Mouse (Mus musculus) MEL (cell line): ENCODE measurements around the gene Gipc2. TPM values are rescaled to one million over a fixed set of nuclear protein-coding genes. Genes with fewer than 3 reads are reported as not detected.

Experiments used
- DNase-seq: peaks from one replicate; pipeline ENCODE4 v3.0.0; 2011; ENCODE audit warnings: low read depth, low spot score
- H3K27ac ChIP-seq: 2 replicates; pipeline ENCODE4 v1.5.1; 2012; ENCODE audit warnings: low read depth, mild to moderate bottlenecking, control low read depth, low read length, moderate library complexity; ENCODE audit not compliant: control insufficient read depth
- H3K27me3 ChIP-seq, 2 experiments: fragments of 150-350 bp in 1 of 2; sonication (generic) in 1 of 2; 2 replicates each; pipeline ENCODE4 v1.6.1; 2012; ENCODE audit warnings: low read length in 2 of 2, mild to moderate bottlenecking in 2 of 2, improper control_type of control experiment in 1 of 2, moderate library complexity in 1 of 2; ENCODE audit not compliant: insufficient read depth in 2 of 2, control insufficient read depth in 1 of 2
- H3K36me3 ChIP-seq, 2 experiments: 2 replicates each; pipeline ENCODE4 v1.6.1; 2012 to 2014; ENCODE audit warnings: low read length in 2 of 2, improper control_type of control experiment in 1 of 2, inconsistent platforms in 1 of 2, mild to moderate bottlenecking in 1 of 2; ENCODE audit not compliant: insufficient read depth in 2 of 2, control insufficient read depth in 1 of 2
- H3K4me1 ChIP-seq, 2 experiments: fragments of 150-350 bp in 1 of 2; sonication (generic) in 1 of 2; 2 replicates each; pipeline ENCODE4 v1.6.1; 2012; ENCODE audit warnings: low read length in 2 of 2, improper control_type of control experiment in 1 of 2, mild to moderate bottlenecking in 1 of 2; ENCODE audit not compliant: insufficient read depth in 2 of 2, control insufficient read depth in 1 of 2
- H3K4me3 ChIP-seq, 2 experiments: fragments of 150-350 bp in 1 of 2; sonication (generic) in 1 of 2; 2 replicates each; pipeline ENCODE4 v1.5.1; 2012; ENCODE audit warnings: low read depth in 2 of 2, low read length in 2 of 2, mild to moderate bottlenecking in 2 of 2, moderate library complexity in 2 of 2, control low read depth in 1 of 2, improper control_type of control experiment in 1 of 2; ENCODE audit not compliant: control insufficient read depth in 1 of 2, insufficient read depth in 1 of 2
- H3K79me2 ChIP-seq: 2 replicates; pipeline ENCODE4 v1.6.1; 2012; ENCODE audit warnings: mild to moderate bottlenecking, low read length, moderate library complexity; ENCODE audit not compliant: control insufficient read depth, poor library complexity, insufficient read depth
- H3K9ac ChIP-seq: 2 replicates; pipeline ENCODE4 v1.6.1; 2012; ENCODE audit warnings: low read depth, mild to moderate bottlenecking, control low read depth, low read length, moderate library complexity; ENCODE audit not compliant: control insufficient read depth, poor library complexity, severe bottlenecking
- H3K9me3 ChIP-seq: fragments of 150-350 bp; sonication (generic); replicated peaks from 2 replicates; pipeline ENCODE4 v1.6.1; 2012; ENCODE audit warnings: mild to moderate bottlenecking, low read length, improper control_type of control experiment, moderate library complexity; ENCODE audit not compliant: insufficient read depth
- BHLHE40 ChIP-seq: IDR thresholded peaks from 2 replicates; pipeline ENCODE4 v1.6.1; 2012; ENCODE audit warnings: low read depth, mild to moderate bottlenecking, inconsistent platforms, low read length, improper control_type of control experiment, borderline replicate concordance
- CTCF ChIP-seq, 3 experiments: IDR thresholded peaks in 2 of 3; conservative IDR thresholded peaks in 1 of 3; 2 replicates each; pipeline ENCODE4 v1.5.1; 2011 to 2012; ENCODE audit warnings: low read length in 3 of 3, low read depth in 2 of 3, mild to moderate bottlenecking in 2 of 3, improper control_type of control experiment in 1 of 3, inconsistent platforms in 1 of 3, mixed read lengths in 1 of 3, moderate library complexity in 1 of 3; ENCODE audit not compliant: control insufficient read depth in 1 of 3, insufficient read depth in 1 of 3, poor library complexity in 1 of 3, severe bottlenecking in 1 of 3
- EP300 ChIP-seq, 2 experiments: IDR thresholded peaks; 2 replicates each; pipeline ENCODE4 v1.6.1; 2011; ENCODE audit warnings: improper control_type of control experiment in 2 of 2, low read length in 2 of 2, low read depth in 1 of 2, mild to moderate bottlenecking in 1 of 2
- GATA1 ChIP-seq: IDR thresholded peaks from 2 replicates; pipeline ENCODE4 v1.6.1; 2011; ENCODE audit warnings: low read depth, low read length, improper control_type of control experiment
- HCFC1 ChIP-seq: IDR thresholded peaks from 2 replicates; pipeline ENCODE4 v1.6.1; 2012; ENCODE audit warnings: low read depth, mild to moderate bottlenecking, inconsistent platforms, low read length, improper control_type of control experiment, moderate library complexity
- MAFK ChIP-seq: IDR thresholded peaks from 2 replicates; pipeline ENCODE4 v1.6.1; 2011; ENCODE audit warnings: low read depth, mild to moderate bottlenecking, low read length, improper control_type of control experiment, borderline replicate concordance
- MEF2A ChIP-seq: IDR thresholded peaks from 2 replicates; pipeline ENCODE4 v1.6.1; 2014; ENCODE audit warnings: low read depth, mild to moderate bottlenecking, inconsistent platforms, low read length, improper control_type of control experiment; ENCODE audit not compliant: poor library complexity, insufficient replicate concordance, severe bottlenecking; ENCODE audit errors: extremely low read depth
- MYB ChIP-seq: IDR thresholded peaks from 2 replicates; pipeline ENCODE4 v1.6.1; 2011; ENCODE audit warnings: mild to moderate bottlenecking, low read depth, low read length, improper control_type of control experiment
- MYC ChIP-seq: IDR thresholded peaks from 2 replicates; pipeline ENCODE4 v1.6.1; 2011; ENCODE audit warnings: low read depth, mild to moderate bottlenecking, low read length, improper control_type of control experiment, moderate library complexity
- POLR2AphosphoS2 ChIP-seq: IDR thresholded peaks from 2 replicates; pipeline ENCODE4 v1.6.1; 2011; ENCODE audit warnings: low read length, improper control_type of control experiment
- RAD21 ChIP-seq: IDR thresholded peaks from 2 replicates; pipeline ENCODE4 v1.6.1; 2011; ENCODE audit warnings: mild to moderate bottlenecking, low read depth, low read length, improper control_type of control experiment
- SMC3 ChIP-seq: IDR thresholded peaks from 2 replicates; pipeline ENCODE4 v1.6.1; 2011; ENCODE audit warnings: low read depth, low read length, improper control_type of control experiment
- TCF12 ChIP-seq: IDR thresholded peaks from 2 replicates; pipeline ENCODE4 v1.6.1; 2014; ENCODE audit warnings: low read depth, mild to moderate bottlenecking, inconsistent platforms, low read length, improper control_type of control experiment, moderate library complexity
- UBTF ChIP-seq: IDR thresholded peaks from 2 replicates; pipeline ENCODE4 v1.6.1; 2012; ENCODE audit warnings: low read depth, mild to moderate bottlenecking, inconsistent platforms, low read length, improper control_type of control experiment, moderate library complexity, borderline replicate concordance; ENCODE audit not compliant: insufficient read depth
- USF2 ChIP-seq, 2 experiments: IDR thresholded peaks; 2 replicates each; pipeline ENCODE4 v1.6.1; 2011 to 2012; ENCODE audit warnings: improper control_type of control experiment in 2 of 2, low read length in 2 of 2, borderline replicate concordance in 1 of 2, inconsistent platforms in 1 of 2, low read depth in 1 of 2, mild to moderate bottlenecking in 1 of 2; ENCODE audit not compliant: insufficient read depth in 1 of 2
- ZNF384 ChIP-seq: IDR thresholded peaks from 2 replicates; pipeline ENCODE4 v1.6.1; 2012; ENCODE audit warnings: low read depth, mild to moderate bottlenecking, inconsistent platforms, low read length, improper control_type of control experiment
- polyA plus RNA-seq, 2 experiments: library from polyadenylated mRNA; stranded (reverse) in 1 of 2; unstranded in 1 of 2; fragments of >175 nt in 1 of 2; fragments of >200 nt in 1 of 2; gene quantifications; 2 replicates each; pipeline versions ENCODE4 v1.2.1 to v1.2.4; 2012; ENCODE audit warnings: low replicate concordance in 2 of 2, low read depth in 1 of 2; ENCODE audit not compliant: insufficient read length in 2 of 2, insufficient read depth in 1 of 2, missing spikeins in 1 of 2
- total RNA-seq: library from RNA; depleted of rRNA; stranded (reverse); fragments of 300-350 nt; gene quantifications from 2 replicates; pipeline ENCODE4 v1.2.3, GENCODE M21; 2012

Gene Gipc2
- total and polyA plus RNA-seq, 3 experiments, result 0.27 to 0.78 TPM; not detected in 1

- Histone ChIP-seq H3K4me3 (no peak overlapping the region), H3K79me2 (no peaks in the 10 kb centered on the region), H3K27me3 (no peaks in the 10 kb centered on the region), H3K36me3 (peaks cover 0 to 3% of the 10 kb centered on the region in 2 experiments; a peak in 2 of 4 replicates), H3K4me1 (peaks cover 3% of the 10 kb centered on the region in 2 experiments; a peak in 1 of 4 replicates), H3K27ac (no peak overlapping the region), H3K9ac (no peak overlapping the region), H3K9me3 (no peaks in the 10 kb centered on the region)
- DNase-seq, result no peak
- no peak for TF ChIP-seq UBTF
- TF ChIP-seq BHLHE40, result no peak
- TF ChIP-seq SMC3, result no peak
- TF ChIP-seq RAD21, result no peak
- TF ChIP-seq MYC, result no peak
- TF ChIP-seq GATA1, result no peak
- no peak for TF ChIP-seq HCFC1
- TF ChIP-seq TCF12, result no peak
- no peak for TF ChIP-seq EP300 (IDR thresholded peaks at IDR 0.05; ENCODE audit: low read depth in 1 of 2, low read length in 2 of 2)
- TF ChIP-seq MAFK, result no peak
- TF ChIP-seq CTCF (IDR thresholded peaks at IDR 0.05 in 2 of 3, conservative IDR thresholded peaks at IDR 0.05 in 1 of 3; ENCODE audit: control insufficient read depth in 1 of 3, insufficient read depth in 1 of 3, low read depth in 2 of 3, low read length in 3 of 3, poor library complexity in 1 of 3, severe bottlenecking in 1 of 3), result no peak
These were observed 37.4 kb downstream of the Gipc2 start for GRCm38 (mm10) chr3:152128631-152129030.

- Histone ChIP-seq H3K9ac (no peak overlapping the region), H3K79me2 (no peaks in the 10 kb centered on the region), H3K27ac (no peak overlapping the region), H3K27me3 (no peaks in the 10 kb centered on the region), H3K36me3 (peaks cover 0 to 6% of the 10 kb centered on the region in 2 experiments; a peak in 2 of 4 replicates), H3K9me3 (no peaks in the 10 kb centered on the region), H3K4me1 (peaks cover 0 to 10% of the 10 kb centered on the region in 2 experiments; a peak in 3 of 4 replicates), H3K4me3 (no peak overlapping the region)
- no peak for TF ChIP-seq POLR2AphosphoS2
- TF ChIP-seq GATA1, result no peak
- TF ChIP-seq ZNF384, result no peak
- TF ChIP-seq UBTF, result no peak
- TF ChIP-seq MEF2A, result no peak
- TF ChIP-seq USF2 (IDR thresholded peaks at IDR 0.05; ENCODE audit: borderline replicate concordance in 1 of 2, insufficient read depth in 1 of 2, low read depth in 1 of 2, low read length in 2 of 2), result no peak
- no peak for TF ChIP-seq TCF12
- TF ChIP-seq MYB, result no peak
- no peak for DNase-seq
These were observed 38.9 kb downstream of the Gipc2 start for GRCm38 (mm10) chr3:152127144-152127543.
